Comparison of ENCODE assay signal across 17 mouse cellular contexts in the genomic region with DNA sequence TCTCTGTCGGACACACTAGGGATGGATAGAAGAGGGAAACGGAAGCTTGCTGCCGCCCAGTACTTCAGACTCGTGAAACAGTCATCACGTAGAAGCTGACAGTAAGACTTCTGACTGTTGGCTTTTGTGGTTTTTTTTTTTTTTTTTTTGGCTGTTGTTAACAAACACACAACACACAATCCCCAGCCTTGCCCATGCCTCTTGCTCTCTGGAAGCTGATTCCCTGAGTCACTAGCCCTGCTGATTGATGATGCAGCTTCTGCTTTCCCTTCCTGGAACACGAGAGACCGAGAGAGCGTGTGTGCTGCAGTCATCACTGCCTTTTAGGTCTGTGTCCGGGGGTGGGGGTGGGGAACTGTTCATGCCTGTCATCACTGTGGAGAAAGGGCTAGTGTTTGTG. TPM values are rescaled to one million over a fixed set of nuclear protein-coding genes. Genes with fewer than 3 reads are reported as not detected.
DNase-seq lines count a peak whose midpoint lies in the region; ATAC-seq and TF ChIP-seq lines count a peak whose summit lies in the region.
"Had no signal": no experiment of that assay in that cellular context is flagged by ENCODE, and none has a peak within 500 bp of the region (broad histone marks: within the 10 kb centered on the region; RNA-seq: fewer than 3 reads in every experiment).

No protein-coding gene starts in this region.

- peak overlapping the region; percentile 8; the same call in 1 of the 2 replicates for H3K27ac ChIP-seq in kidney, embryonic 16.5 days (ENCODE audit: low read length)
- H3K27ac ChIP-seq in small intestine, adult 2 months (ENCODE audit: insufficient read depth, low read depth, low read length), result peak overlapping the region; percentile 63
- H3K27ac ChIP-seq in midbrain, embryonic 15.5 days, result no peak overlapping the region
- H3K27ac ChIP-seq: embryonic facial prominence, embryonic 12.5 days; forebrain, embryonic 10.5 days had no signal

- H3K27me3 ChIP-seq in kidney, embryonic 16.5 days (ENCODE audit: insufficient read depth, low read length), result no peaks in the 10 kb centered on the region
- no peaks in the 10 kb centered on the region for H3K27me3 ChIP-seq in small intestine, adult 2 months (ENCODE audit: control insufficient read depth, insufficient read depth, low read length)
- 0 out of 2 replicates have a peak, but pooled peaks cover 5% of the 10 kb centered on the region for H3K27me3 ChIP-seq in midbrain, embryonic 15.5 days (replicated peaks)

- ATAC-seq in kidney, embryonic 16.5 days (ENCODE audit: low FRiP score, low TSS enrichment), result no peak
- peak; percentile 39 to 46; a peak in 1 of 4 replicates for ATAC-seq in hematopoietic stem cell, adult 5-6 weeks (replicated peaks in 1 of 2; ENCODE audit: insufficient read depth in 1 of 2, low FRiP score in 2 of 2, low TSS enrichment in 1 of 2, low read depth in 1 of 2, poor library complexity in 2 of 2, severe bottlenecking in 2 of 2)
- ATAC-seq in midbrain, embryonic 15.5 days (replicated peaks), result no peak

- H3K4me1 ChIP-seq in kidney, embryonic 16.5 days (ENCODE audit: insufficient read depth, low read length), result peaks cover 12% of the 10 kb centered on the region; the same call in 1 of the 2 replicates
- peaks cover 16% of the 10 kb centered on the region for H3K4me1 ChIP-seq in small intestine, adult 2 months (ENCODE audit: control insufficient read depth, insufficient read depth, insufficient read length, low read length)
- H3K4me1 ChIP-seq in midbrain, embryonic 15.5 days, result no peaks in the 10 kb centered on the region; the same call in 1 of the 2 replicates

- H3K9ac ChIP-seq in kidney, embryonic 16.5 days (replicated peaks; ENCODE audit: low read length), result no peak overlapping the region
- no peak overlapping the region for H3K9ac ChIP-seq in midbrain, embryonic 15.5 days
- H3K9ac ChIP-seq: embryonic facial prominence, embryonic 12.5 days had no signal

- no peak overlapping the region for H3K4me3 ChIP-seq in kidney, embryonic 16.5 days (ENCODE audit: low read length)
- H3K4me3 ChIP-seq in small intestine, adult 2 months (ENCODE audit: low read depth, low read length), result no peak overlapping the region
- H3K4me3 ChIP-seq in midbrain, embryonic 15.5 days, result no peak overlapping the region
- H3K4me3 ChIP-seq: embryonic facial prominence, embryonic 12.5 days had no signal

- H3K36me3 ChIP-seq in kidney, embryonic 16.5 days (ENCODE audit: insufficient read depth, low read length), result no peaks in the 10 kb centered on the region
- H3K36me3 ChIP-seq in small intestine, adult 2 months (ENCODE audit: control insufficient read depth, insufficient read depth, low read length), result no peaks in the 10 kb centered on the region
- no peaks in the 10 kb centered on the region for H3K36me3 ChIP-seq in midbrain, embryonic 15.5 days (replicated peaks)
- H3K36me3 ChIP-seq: embryonic facial prominence, embryonic 12.5 days; forebrain, embryonic 10.5 days had no signal

- TF ChIP-seq POLR2A in small intestine, adult 2 months (IDR thresholded peaks at IDR 0.05; ENCODE audit: low read depth, low read length), result no peak

- H3K4me2 ChIP-seq in kidney, embryonic 16.5 days (replicated peaks; ENCODE audit: low read depth, low read length), result no peak overlapping the region
- no peak overlapping the region for H3K4me2 ChIP-seq in midbrain, embryonic 15.5 days
- H3K4me2 ChIP-seq: midbrain, embryonic 11.5 days had no signal

- WGBS in kidney, embryonic 16.5 days, result 60% methylated on average over 9 of the region's 9 CpGs
- 56% methylated on average over 9 of the region's 9 CpGs for WGBS in small intestine, adult 2 months
- 83% methylated on average over 9 of the region's 9 CpGs for WGBS in midbrain, embryonic 15.5 days

- intact Hi-C loops in heart, postnatal 36 days (cut with DNase I), result no loop called here

- DNase-seq in kidney, adult 9 months, result no peak
- DNase-seq in Muller cell, postnatal 12 days (ENCODE audit: inconsistent ontology term), result peak; percentile 89
- DNase-seq in heart, postnatal 36 days, result no peak
- DNase-seq: adrenal gland, adult 8-10 months; cerebellum, postnatal 14 days; heart, adult 18-20 months; heart, postnatal 10 days had no signal

- H3K9me3 ChIP-seq in kidney, embryonic 16.5 days (ENCODE audit: low read length), result no peaks in the 10 kb centered on the region
- H3K9me3 ChIP-seq in midbrain, embryonic 15.5 days, result no peaks in the 10 kb centered on the region
- H3K9me3 ChIP-seq: embryonic facial prominence, embryonic 12.5 days; forebrain, embryonic 10.5 days had no signal

- no peak for TF ChIP-seq CTCF in small intestine, adult 2 months (IDR thresholded peaks at IDR 0.05; ENCODE audit: extremely low read depth, insufficient read length, insufficient replicate concordance, low read depth, low read length)

RNA-seq across cellular contexts. Expression of a gene that starts 7.2 kb away (rescaled TPM):
- polyA plus RNA-seq in kidney, embryonic 16.5 days (2015; fragmentation: Nextera tagmentation; extraction: Ambion mirVana), result 31.8 and 33.1 TPM in 2 replicates
- 23.2 and 26.4 TPM in 2 replicates for total RNA-seq in hematopoietic stem cell, adult 5-6 weeks (2017)
- polyA plus RNA-seq in small intestine, adult 2 months (2012; rRNA removed), result 16.3 and 26.1 TPM in 2 replicates
- polyA plus RNA-seq in midbrain, embryonic 15.5 days (2015; fragmentation: Nextera tagmentation; extraction: Ambion mirVana), result 57.0 and 59.5 TPM in 2 replicates
- total RNA-seq in heart, postnatal 36 days (2021), result 10 to 100 TPM; 12.2 to 14.8 TPM

RNA-seq across cellular contexts. Expression of a gene that starts 33.6 kb away (rescaled TPM):
- polyA plus RNA-seq in kidney, embryonic 16.5 days (2015; fragmentation: Nextera tagmentation; extraction: Ambion mirVana), result 15.3 and 16.4 TPM in 2 replicates
- 3.8 and 5.0 TPM in 2 replicates for total RNA-seq in hematopoietic stem cell, adult 5-6 weeks (2017)
- polyA plus RNA-seq in small intestine, adult 2 months (2012; rRNA removed), result 0.62 and 0.96 TPM in 2 replicates
- 53.5 and 55.7 TPM in 2 replicates for polyA plus RNA-seq in midbrain, embryonic 15.5 days (2015; fragmentation: Nextera tagmentation; extraction: Ambion mirVana)
- 1 to 10 TPM; 2.5 to 3.0 TPM for total RNA-seq in heart, postnatal 36 days (2021)

RNA-seq across cellular contexts. Expression of a gene that starts 36.8 kb away (rescaled TPM):
- 36.8 and 37.4 TPM in 2 replicates for polyA plus RNA-seq in kidney, embryonic 16.5 days (2015; fragmentation: Nextera tagmentation; extraction: Ambion mirVana)
- total RNA-seq in hematopoietic stem cell, adult 5-6 weeks (2017), result 11.6 and 16.0 TPM in 2 replicates
- polyA plus RNA-seq in small intestine, adult 2 months (2012; rRNA removed), result 39.4 and 138 TPM in 2 replicates
- polyA plus RNA-seq in midbrain, embryonic 15.5 days (2015; fragmentation: Nextera tagmentation; extraction: Ambion mirVana), result 28.0 and 31.0 TPM in 2 replicates
- total RNA-seq in heart, postnatal 36 days (2021), result 10 to 100 TPM; 45.2 TPM

RNA-seq across cellular contexts. Expression of a gene that starts 39.7 kb away (rescaled TPM):
- polyA plus RNA-seq in kidney, embryonic 16.5 days (2015; fragmentation: Nextera tagmentation; extraction: Ambion mirVana), result 0.19 and 0.22 TPM in 2 replicates
- not detected in 2 replicates for total RNA-seq in hematopoietic stem cell, adult 5-6 weeks (2017)
- 0.13 and 0.20 TPM in 2 replicates for polyA plus RNA-seq in small intestine, adult 2 months (2012; rRNA removed)
- polyA plus RNA-seq in midbrain, embryonic 15.5 days (2015; fragmentation: Nextera tagmentation; extraction: Ambion mirVana), result 0.09 TPM in 2 replicates
- total RNA-seq in heart, postnatal 36 days (2021), result not detected
- total RNA-seq: heart, adult 18-20 months; heart, postnatal 10 days had no signal
- polyA plus RNA-seq: intestine, embryonic 14.5 days; limb, embryonic 11.5 days; midbrain, embryonic 11.5 days; urinary bladder, adult 2 months had no signal

Comparison
In these comparisons a context has a peak if more than half of its experiments do, and no peak if none do; other contexts are left out.
1. ATAC-seq: peak in hematopoietic stem cell, adult 5-6 weeks (2 of 2); none in kidney, embryonic 16.5 days (single experiment) and midbrain, embryonic 15.5 days (single experiment).